Mouse (Mus musculus): ENCODE measurements around the gene Parpbp.

DNA sequence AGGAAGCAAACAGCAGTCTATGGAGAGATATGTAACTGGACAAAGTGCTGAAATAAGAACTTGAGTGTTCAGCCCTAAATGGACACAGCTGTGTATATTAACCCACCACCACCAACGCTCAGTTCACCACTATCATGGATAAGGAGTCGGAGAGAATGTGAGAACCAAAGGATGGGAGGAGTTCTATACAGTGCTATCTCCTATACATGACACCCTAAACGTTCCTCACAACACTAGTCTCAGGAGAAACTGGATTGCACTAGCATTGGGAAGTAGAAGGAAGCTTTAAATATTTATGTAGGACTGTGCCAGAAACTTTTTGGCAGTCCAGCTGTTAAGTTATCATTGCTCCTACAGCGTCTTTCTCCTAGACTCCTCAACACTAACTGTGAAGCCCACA is 102.4 kb downstream of the Parpbp start:
- TF ChIP-seq CTCF (IDR thresholded peaks at IDR 0.05; ENCODE audit: borderline replicate concordance, extremely low read depth, insufficient read depth, insufficient read length) (no peak), POLR2A (IDR thresholded peaks at IDR 0.05; ENCODE audit: borderline replicate concordance, extremely low read depth, insufficient read depth, insufficient read length, poor library complexity, severe bottlenecking) (no peak)

Measured in brain, embryonic 14.5 days (tissue).